Mouse (Mus musculus) splenic B cell, adult 2 months (primary cell): ENCODE measurements around the gene B3gnt2.
"Not testable (repeated sequence)": the region's sequence is repeated elsewhere in the genome, so short reads cannot be mapped to it uniquely, and the experiment has no call there.

ENCODE experiments used
- DNase-seq: peaks from one replicate; pipeline ENCODE4 v3.0.0-alpha.2; 2011; ENCODE audit warnings: low read depth, low spot score
- H3K27me3 ChIP-seq: 2 replicates; pipeline ENCODE4 v1.6.1; 2012; ENCODE audit warnings: mild to moderate bottlenecking, low read length, moderate library complexity, mixed read lengths; ENCODE audit not compliant: control insufficient read depth, poor library complexity, insufficient read depth, severe bottlenecking
- H3K36me3 ChIP-seq: 2 replicates; pipeline ENCODE4 v1.6.1; 2012; ENCODE audit warnings: mild to moderate bottlenecking, low read length, moderate library complexity, mixed read lengths; ENCODE audit not compliant: control insufficient read depth, poor library complexity, insufficient read depth, severe bottlenecking

Gene B3gnt2

GRCm38 (mm10) chr11:22739497-22740288 is 121.1 kb downstream of the B3gnt2 start:
- no peaks in the 10 kb centered on the region for H3K36me3 ChIP-seq
- no peaks in the 10 kb centered on the region for H3K27me3 ChIP-seq
- no peak for DNase-seq

- H3K36me3 ChIP-seq = no peaks in the 10 kb centered on the region
- DNase-seq = no peak
- no peaks in the 10 kb centered on the region for H3K27me3 ChIP-seq
Measured at GRCm38 (mm10) chr11:22736521-22737225, 124.1 kb downstream of the B3gnt2 start.

- H3K27me3 ChIP-seq, DNase-seq, H3K36me3 ChIP-seq: not testable (repeated sequence)
Measured at GRCm38 (mm10) chr11:22735128-22735527, 125.6 kb downstream of the B3gnt2 start.

- H3K36me3 ChIP-seq = no peaks in the 10 kb centered on the region
Measured at GRCm38 (mm10) chr11:22733936-22734335, 126.8 kb downstream of the B3gnt2 start.

GRCm38 (mm10) chr11:22732907-22733306 is 127.9 kb downstream of the B3gnt2 start:
- Histone ChIP-seq H3K36me3 (no peaks in the 10 kb centered on the region), H3K27me3 (no peaks in the 10 kb centered on the region)
- no peak for DNase-seq

More at GRCm38 (mm10) chr11:22733936-22734335, 126.8 kb downstream of the B3gnt2 start:
- no peaks in the 10 kb centered on the region for H3K27me3 ChIP-seq
- DNase-seq = no peak

- DNase-seq = no peak
- no peaks in the 10 kb centered on the region for H3K36me3 ChIP-seq
- no peaks in the 10 kb centered on the region for H3K27me3 ChIP-seq
Measured at GRCm38 (mm10) chr11:22723096-22723495, 137.7 kb downstream of the B3gnt2 start.

- no peaks in the 10 kb centered on the region for H3K27me3 ChIP-seq
- no peak for DNase-seq
Measured at GRCm38 (mm10) chr11:22720096-22720495, 140.7 kb downstream of the B3gnt2 start.

GRCm38 (mm10) chr11:22719570-22719969 is 141.2 kb downstream of the B3gnt2 start:
- no peak for DNase-seq
- H3K36me3 ChIP-seq = no peaks in the 10 kb centered on the region
- no peaks in the 10 kb centered on the region for H3K27me3 ChIP-seq

More at GRCm38 (mm10) chr11:22720096-22720495, 140.7 kb downstream of the B3gnt2 start:
- H3K36me3 ChIP-seq = no peaks in the 10 kb centered on the region

- Histone ChIP-seq H3K27me3 (no peaks in the 10 kb centered on the region), H3K36me3 (no peaks in the 10 kb centered on the region)
- DNase-seq = no peak
Measured at GRCm38 (mm10) chr11:22718036-22718435, 142.7 kb downstream of the B3gnt2 start.

GRCm38 (mm10) chr11:22711327-22711726 is 149.4 kb downstream of the B3gnt2 start:
- no peaks in the 10 kb centered on the region for H3K36me3 ChIP-seq
- no peak for DNase-seq
- H3K27me3 ChIP-seq = no peaks in the 10 kb centered on the region

GRCm38 (mm10) chr11:22710596-22710995 is 150.2 kb downstream of the B3gnt2 start:
- DNase-seq = peak; percentile 87
- no peaks in the 10 kb centered on the region for H3K36me3 ChIP-seq
- H3K27me3 ChIP-seq = no peaks in the 10 kb centered on the region
